Mouse (Mus musculus): Measurements from ENCODE around the gene Ccdc62.

- TF ChIP-seq CTCF (IDR thresholded peaks at IDR 0.05 in 2 of 3, conservative IDR thresholded peaks at IDR 0.05 in 1 of 3; ENCODE audit: control insufficient read depth in 1 of 3, insufficient read depth in 1 of 3, low read depth in 2 of 3, low read length in 3 of 3, poor library complexity in 1 of 3, severe bottlenecking in 1 of 3), result no peak
- no peak for TF ChIP-seq GATA1 (IDR thresholded peaks at IDR 0.05; ENCODE audit: low read depth, low read length)
- no peak for TF ChIP-seq TBP (IDR thresholded peaks at IDR 0.05; ENCODE audit: low read depth, low read length)
- TF ChIP-seq UBTF (IDR thresholded peaks at IDR 0.05; ENCODE audit: borderline replicate concordance, insufficient read depth, low read depth, low read length), result no peak
- TF ChIP-seq MXI1 (IDR thresholded peaks at IDR 0.05; ENCODE audit: low read depth, low read length), result no peak
Observed at GRCm38 (mm10) chr5:124004356-124005150, 74.1 kb downstream of the Ccdc62 start.

Measured in MEL (cell line).